Mouse (Mus musculus) fibroblast of lung, adult 2 months (primary cell): ENCODE measurements around the gene Cd82.

Source experiments
- DNase-seq: peaks from one replicate; pipeline ENCODE4 v3.0.0-alpha.2; 2011; ENCODE audit warnings: low read depth

Cd82 gene

DNA sequence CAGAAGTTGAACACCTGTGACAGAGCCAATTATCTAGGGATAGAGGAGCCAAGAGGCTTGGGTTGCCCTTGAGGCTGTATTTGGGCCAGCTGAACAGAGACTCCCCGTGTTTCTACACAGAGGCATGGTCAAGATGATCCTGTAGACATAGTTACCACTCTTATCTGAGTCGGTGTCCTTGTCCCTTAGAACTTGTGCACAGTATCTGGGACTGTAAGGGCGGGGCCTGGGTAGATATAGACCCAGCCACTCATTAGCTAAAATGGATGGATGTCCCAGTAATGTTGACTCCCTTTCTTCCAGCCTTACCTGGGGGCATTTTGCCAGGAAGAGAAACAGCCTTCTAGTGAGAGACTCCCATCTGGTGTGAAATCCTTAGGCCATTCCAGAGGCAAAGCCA, 3.4 kb upstream of the Cd82 start:
- no peak for DNase-seq

DNA sequence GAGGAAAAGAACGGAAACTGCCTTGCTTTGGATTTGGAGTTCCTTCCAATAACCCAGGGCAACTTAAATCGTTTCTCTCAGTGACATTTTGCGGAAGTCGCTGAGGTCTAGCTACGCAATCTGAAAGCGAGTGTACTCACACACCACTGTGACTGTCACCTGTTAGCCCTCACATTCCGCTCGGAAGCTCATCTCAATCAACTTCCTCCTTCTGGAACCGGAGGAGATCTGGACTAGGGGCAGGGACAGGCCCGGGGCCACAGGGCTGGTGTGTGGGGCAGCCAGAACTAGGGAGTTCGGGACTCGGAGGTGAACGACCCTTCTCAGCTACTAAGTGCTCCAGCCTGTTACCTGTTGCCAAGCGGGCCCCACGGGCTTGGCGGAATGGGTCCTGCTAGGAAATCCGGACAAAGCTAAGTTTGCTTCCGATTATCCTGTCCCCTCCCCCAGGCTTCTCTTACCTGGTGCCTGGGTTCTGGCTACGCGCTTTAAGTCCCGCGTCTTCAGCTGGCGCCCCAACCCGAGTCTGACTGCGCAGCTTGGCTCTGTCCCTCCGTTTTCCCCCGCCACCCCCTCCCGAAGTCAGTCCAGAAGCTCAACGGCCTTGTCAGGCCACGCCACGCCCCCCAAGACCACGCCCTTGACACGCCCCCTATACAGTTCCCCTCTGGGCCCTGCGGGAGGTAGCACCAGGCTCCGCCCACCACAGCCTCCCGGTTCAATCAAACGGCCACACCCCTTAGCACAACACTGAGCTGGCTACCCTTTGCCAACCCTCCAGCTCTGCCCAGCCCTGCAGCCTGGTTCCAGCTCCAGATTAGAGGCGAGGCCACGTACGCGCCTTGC, 848 bp downstream of the Cd82 start:
- peak; percentile 94 for DNase-seq

DNA sequence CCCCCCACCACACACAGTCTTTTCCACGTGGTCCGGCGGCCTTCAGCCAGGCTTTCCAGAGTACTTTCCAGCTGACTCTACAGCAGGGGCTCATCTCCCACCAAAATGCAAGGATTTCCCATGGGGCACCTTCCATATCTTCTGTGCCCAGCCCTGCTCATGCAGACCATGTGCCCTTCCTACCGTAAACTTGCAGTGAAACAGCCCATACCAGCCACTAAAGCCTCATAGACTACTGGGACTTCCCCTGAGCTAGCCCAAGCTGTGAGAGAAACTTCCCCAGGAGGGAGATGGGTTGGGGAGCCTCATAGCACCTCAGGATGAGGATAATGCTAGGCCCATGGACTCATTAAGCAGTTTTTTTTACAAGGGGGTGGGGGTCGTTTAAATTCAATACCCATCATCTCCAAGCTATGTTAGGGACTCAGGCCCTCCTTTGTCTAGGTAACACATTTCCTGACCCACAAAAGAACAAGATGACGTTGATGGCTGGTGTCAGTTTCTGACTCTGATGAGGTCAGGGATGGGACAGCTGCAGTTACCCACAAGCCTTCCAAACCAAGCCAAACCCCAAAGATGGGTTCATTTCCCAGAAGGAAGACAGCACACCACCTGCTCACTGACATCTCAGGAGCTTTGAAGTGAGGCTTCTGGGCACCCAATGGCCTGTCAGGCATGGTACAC, 2.0 kb downstream of the Cd82 start:
- DNase-seq, result no peak

DNA sequence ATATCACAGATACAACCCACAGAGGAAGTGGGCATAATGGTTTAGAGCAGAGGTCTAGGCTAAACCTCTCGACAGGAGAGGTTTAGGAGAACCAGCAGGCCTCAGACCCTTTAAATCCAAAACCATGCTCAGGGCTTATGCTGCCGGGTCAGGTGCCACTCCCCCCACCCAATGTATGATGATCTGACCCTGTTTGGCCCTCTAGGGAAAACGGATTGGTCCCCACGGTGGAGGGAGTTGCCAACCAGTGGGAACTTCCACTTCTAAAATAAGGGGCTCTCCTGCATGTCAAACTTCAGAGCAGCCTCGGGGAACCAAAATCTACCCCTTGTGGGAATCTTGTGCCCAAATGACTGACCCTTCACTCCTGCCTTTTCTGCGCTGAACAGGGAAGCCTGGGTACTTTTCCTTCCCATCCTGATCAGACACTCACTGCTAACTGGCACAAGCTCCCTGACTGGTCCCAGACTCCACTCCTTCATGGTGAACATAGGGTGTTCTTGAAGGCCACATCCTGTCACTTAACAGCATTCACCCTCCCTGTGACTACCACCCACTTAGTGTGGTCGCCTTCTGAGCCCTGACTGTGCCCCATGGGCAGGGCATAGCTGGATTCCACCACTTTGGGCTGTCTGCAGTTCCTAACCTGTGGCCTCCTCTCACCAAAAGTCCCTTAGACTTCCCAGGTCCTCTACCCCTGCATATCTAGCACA, 3.6 kb downstream of the Cd82 start:
- no peak for DNase-seq

DNA sequence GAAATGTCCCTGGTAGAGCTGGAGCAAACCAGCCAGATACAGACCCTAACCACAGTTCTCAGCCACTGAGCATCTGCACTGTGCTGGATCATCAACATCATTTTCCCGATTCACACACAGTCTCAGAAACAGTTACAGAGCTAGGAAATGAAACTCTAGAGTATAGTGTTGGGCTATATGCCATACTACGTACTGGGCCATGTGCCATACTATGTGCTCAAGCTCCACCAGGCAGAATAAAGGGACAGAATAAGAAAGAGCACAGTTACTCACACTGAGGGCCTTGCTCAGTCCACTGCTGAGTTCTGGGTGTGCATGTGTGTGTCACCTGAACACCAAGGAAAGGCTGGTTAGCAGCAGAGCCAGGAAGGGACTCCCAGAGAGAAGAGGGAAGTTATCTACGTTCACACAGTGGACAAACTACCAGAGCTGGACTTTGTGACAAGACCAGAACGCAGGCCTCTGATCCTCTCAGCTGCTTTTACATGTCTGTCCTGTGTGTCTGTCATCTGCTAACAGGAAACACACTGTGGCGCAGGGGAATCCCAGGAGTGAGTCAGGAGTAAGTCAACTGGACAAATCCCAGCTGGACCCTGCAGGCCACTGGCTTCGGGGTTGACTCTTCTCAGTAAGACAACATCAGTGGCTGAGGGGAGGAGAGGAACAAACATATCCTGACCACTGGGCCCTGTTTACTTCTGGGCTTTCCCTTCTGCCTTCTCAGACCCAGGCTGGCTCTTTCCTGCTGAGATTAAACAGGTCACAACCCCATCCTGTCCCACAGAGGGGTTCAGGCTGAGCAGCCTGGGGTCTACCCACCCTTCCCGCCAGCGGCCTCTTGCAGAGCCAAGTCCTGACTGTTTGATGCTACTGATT, 4.4 kb downstream of the Cd82 start:
- no peak for DNase-seq

DNA sequence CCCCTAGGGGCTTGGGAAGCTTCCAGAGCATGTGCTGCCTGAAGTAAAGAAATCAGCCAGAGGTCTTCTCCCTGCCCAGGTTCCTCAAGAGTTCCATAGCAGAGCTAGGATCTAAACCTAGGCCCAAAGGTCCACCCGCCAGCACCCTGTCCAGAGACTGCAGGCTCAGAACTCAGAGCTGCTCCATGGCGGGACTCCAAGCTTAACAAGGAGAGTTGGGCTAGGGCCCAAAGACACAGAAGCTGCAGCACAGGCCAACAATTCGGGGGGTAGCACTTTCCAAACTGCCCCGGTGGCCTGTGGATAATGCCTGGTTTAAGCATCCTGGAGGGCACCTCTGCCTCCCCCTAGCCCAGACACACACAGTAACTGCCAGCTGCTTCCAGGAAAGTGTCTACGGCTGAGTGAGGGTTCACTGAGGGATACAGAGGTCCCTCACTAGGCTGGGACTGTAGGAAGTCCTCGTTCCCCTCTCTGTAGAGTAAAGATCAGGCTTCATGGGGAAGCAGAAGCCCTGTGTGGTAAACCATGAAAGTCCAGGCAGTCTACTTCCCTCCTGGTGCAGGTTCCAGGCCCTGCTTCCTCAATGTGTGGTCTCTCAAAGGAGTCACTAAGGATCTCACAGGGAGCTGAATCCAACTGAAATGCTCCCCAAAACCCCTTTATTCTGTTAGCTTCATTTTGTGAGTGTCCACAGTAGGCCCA, 5.4 kb downstream of the Cd82 start:
- no peak for DNase-seq

DNA sequence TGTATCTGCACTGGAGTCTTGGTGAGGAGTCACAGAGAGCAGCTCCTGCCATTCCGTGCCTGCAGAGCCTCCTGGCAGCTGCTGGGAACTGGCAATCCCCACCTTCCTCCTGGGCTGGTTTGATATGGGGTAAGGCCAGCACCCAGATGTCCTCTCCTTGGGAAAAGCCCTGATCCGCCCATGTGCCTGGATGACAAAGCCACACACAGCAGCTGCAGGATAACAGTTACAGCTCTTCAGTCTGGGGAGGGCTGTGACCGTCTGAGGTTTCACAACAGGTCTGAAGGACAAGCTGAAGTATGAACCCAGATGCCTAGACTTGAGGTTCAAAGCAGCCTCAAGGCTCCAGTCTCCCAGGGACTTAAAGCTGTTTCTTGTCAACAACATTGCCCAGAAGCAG, 6.8 kb downstream of the Cd82 start:
- no peak for DNase-seq

DNA sequence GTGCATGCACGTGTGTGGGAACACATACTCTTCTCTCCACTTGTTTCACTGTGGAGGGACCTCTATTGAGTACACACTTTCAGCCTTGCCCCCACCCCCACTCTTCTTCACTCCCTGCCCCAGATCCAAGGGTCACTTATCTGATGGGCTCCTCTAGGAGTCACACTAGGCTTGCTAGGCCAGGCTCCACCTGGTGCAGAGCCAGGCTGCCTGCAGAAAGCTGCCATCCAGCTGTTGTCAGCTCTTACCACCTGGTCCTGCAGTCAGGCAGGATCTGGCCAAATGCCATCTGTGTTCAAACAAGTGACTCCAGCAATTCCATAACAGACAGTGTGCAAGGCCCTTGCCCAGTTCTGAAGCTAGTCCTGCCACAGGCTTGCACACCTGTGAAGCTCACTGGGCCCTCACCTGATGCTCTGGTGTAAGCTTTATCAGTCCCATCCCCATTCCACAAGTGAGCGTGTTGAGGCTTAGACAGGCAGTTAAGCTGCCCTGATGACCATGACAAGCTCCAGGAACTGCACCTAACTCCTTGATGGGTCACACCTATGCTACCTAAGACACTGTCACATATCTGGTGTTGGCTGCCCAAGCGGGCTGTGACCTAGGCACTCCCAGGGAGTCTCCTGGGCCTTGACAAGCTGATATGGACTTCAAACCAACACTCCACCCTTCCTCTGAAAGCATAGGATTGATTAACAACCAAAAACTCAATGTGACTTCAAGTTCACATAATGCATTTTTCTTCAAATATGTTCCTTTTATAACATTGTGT, 7.9 kb downstream of the Cd82 start:
- no peak for DNase-seq

DNA sequence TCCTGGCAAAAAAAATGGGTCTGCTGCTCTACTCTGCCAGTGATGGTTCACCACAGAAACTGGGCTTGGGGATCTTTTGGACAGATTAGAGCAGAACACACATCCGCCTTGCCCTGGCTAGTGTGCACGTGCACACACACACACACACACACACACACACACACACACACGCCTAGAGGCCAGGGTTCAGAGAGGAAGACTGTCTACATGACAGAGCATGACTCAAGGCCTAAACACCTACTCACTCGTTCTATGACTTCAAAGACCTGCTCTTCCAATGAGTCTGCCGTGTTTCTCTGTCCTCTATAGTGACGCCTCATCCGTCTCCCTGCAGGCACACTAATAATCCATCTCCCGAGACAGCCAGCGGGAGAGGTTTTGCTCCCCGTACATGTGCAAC, 8.6 kb downstream of the Cd82 start:
- no peak for DNase-seq

DNA sequence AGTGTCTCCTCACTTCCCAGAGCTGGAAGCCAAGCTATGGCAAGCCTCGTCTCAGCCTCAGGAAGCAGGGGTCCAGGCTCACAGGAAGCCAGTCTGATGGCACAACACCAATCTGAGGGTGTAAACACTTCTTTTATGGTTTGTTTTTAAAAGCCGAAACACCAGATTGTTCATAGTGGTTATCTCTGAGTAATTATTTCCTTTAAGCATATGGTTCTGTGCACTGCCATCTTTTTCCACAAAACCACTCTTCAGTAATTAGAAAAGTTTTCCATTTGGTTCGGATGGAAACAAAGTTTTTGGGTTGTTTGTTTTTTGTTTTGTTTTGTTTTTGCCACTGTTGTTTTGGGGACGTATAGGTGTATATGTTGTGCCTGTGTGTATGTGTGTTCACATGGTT, 9.9 kb downstream of the Cd82 start:
- no peak for DNase-seq

DNA sequence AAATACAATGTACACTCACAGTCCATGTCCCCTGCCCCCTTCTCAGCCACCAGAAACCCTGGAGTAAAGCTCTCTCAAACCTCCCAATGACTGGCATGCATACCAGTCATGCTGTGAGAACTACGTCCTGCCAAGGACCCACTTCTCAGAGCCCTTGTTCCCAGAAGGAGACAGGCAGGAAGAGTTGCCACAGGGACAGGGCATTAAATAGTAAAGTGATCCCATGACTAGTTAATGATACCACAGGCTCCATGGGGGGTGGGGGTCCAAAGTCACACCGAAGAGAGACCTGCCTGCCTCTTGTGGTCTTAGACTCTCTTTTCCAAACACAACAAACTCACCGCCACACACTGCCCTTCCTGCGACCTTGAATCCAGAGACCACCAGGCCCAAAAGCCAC, 10.4 kb downstream of the Cd82 start:
- no peak for DNase-seq

DNA sequence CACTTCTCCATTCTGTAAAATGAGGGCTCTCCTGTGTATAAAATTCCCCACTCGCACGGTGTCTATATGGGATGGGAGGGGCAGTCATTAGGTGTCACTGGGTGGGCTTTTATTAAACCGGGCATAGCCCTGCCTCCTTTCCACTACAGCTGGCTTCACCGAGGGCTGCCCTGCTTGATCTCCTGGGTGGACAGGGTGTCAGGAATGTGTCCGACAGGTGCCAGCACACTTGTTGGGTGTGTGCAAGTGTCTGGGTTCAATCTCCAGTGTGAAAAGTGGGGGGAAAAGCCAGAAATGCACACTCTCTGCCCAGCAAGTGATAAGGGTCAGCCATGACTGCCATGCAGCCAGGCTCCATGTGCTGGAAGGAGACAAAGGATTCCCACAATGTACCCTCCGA, 10.9 kb downstream of the Cd82 start:
- no peak for DNase-seq

DNA sequence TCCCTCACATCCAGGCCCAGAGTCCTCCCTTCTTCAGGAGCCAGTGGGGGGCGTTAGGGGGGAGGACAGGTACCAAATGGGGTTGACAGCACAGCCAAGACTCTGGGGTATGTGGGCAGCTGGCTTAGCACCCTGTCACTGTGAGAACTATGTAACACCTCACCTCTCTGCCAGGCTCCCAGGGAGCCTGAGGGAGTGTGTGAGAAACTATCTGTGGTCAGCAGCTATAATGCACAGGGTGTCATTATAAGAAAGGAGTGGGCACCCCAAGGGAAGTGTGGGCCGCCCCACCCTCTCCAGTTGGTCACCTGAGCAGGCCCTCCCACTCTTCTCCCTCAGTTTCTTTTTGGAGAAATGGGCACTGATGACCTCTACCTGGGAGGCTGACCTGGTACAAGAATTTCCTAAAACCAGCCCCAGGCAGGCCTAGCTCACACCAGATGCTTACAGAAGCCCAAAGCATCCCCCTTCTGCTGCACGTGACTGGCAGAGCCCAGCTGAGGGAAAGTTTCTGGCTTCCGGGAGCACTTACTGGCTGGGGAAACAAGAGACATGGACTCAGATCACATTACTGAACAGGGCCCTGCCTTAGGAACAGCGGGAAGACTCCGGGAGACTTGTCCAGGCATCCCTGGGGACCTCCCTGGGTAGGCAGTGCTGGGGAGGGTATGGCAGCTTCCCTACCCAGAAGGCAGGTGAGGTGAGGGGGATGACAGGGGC, 11.6 kb downstream of the Cd82 start:
- DNase-seq, result no peak

DNA sequence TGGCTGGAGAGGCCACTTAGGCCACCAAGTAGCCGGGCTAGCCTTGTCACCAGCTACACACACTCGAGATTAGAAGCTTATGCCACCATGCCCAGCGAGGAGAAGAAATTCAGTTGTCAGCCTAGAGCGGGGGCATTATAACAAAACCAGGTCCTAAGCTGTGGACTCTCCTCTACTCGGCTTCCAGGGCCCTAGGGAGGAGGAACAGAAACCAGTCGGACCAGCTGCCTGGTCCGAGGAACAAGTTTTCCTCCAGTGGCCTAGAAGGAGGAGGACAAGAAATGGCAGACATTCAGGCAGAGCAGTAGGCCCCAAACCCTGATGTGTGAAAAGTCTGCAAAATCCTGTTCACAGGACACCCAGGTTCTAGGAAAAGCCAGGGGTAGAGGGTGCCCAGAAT, 12.2 kb downstream of the Cd82 start:
- no peak for DNase-seq

DNA sequence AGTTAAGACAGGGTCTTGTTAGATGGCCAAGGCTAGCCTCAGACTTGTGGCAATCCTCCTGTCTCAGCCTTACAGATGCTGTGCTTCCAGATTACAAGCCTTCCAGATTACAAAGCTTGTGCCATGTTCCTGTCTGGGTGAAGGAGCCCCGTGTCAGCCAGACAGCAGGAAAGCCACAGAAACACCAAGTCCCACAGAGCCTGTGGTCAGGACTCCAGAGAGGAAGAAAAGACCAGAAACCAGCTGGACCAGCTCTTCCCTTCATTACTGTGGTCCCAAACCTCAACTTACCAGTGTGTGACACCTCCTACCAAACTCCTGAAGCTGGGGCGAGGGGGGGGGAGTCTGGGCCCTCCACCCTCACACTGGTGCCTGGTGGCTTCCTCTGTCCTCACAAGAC, 13.3 kb downstream of the Cd82 start:
- DNase-seq, result no peak

DNA sequence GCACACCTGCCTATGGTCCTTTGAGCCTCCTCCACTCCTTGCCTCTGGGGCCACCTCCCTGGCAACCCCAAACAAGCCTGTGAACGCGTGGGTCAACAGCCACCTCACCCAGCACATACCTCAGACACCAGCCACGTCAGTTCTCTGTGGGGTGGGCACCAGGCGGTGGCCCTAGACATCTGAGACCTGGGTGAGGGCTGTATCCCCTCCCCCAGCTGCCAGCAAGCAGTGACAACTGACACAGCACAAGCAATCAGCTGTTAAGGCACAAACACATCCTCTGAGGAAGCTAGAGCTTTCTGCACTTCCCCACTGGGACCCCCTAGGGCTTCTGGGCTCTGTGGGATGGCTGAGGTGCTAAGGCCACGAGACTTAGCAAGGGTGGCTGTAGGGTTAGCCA, 14.2 kb downstream of the Cd82 start:
- DNase-seq, result no peak

DNA sequence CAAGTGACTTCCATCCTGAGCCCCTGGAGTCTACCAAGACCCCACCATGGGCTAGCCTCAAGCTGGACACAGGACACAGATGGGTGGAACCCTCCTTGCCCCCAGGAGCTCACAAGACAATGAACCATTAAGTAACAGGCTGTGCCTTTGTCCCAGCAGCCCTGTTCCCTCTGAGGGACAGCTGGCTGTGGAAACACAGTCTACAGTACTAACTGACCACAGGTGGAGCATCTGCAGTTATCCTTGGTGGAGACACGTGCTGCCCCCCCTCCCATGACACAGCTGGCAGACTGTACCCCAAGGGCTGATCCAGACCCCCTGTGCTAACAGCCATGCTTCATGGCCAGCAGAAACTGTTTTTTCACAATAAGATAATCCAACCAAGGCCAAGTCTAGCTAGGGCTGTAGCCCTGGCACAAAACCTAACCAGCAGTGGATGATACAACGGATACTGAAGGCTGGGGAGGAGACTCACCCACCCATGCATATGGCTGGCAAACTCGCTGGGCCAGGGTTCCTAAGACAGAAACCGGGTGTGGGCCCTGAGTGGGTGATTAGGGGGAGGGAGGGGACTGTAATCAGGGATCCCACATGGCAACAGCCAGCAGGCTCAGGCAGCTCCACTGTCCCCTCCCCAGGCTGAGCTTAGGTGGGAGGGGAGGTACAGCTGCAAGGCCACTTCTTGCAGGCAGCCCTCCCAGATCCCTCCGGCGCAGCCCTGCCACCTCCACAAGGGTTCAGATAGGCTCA, 15.3 kb downstream of the Cd82 start:
- DNase-seq, result no peak

DNA sequence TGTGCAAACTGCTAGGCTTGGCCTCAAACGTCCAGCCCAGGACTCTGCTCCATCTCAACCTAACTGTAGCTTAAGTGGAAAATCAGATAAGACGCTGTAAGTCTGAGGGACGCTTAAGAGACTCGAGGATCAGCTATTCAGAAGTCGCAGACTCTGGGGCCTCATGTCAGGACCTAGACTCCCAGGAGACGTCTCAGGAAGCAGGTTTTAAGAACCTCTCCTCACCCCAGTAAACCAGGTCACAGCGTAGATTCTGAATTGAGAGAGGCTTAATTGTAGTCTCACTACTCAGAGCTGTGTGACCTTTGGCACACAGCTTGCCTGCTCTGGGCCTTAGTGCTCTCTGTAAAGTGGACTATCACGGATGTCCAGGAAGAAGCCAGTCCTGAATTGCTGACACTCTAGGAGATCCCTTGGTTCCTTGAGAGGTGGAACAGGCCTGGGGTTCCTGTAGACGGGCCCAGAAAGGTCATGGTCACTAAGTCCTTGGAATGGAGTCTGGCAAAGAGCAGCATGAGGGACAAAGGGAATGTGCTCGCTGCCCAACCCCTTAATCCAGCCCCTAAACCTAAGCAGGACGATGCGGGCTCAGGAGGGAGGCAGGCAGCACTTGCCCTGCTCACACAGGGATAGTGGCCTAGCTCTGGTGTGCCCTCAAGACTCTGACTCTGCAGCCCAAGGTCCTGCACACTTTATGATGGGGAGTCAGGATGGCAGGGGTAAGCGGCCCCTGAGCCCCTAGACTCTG, 16.2 kb downstream of the Cd82 start:
- DNase-seq, result no peak

DNA sequence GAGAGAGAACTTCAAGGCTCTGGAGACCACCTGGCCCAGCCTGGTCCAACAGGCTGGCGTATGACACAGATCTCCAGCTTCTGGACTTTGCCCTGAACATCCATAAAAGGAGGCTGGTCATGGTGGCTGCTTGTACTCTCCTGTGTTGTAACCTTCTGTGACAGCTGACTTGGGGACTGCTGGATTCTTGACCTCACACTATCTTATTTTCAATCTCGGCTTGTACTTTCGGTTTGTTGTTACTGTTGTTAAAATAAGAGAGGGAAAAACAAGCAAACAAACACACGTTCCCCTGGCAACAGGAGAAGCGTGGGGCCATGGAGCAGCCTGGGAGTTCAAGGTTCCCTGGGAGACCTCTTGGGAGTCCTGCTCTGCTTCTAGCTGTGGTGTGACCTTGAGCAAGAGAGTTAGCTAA, 17.7 kb downstream of the Cd82 start:
- DNase-seq, result no peak
